Mouse (Mus musculus) intestine, embryonic 15.5 days (tissue): ENCODE results near the gene Eef1akmt4. TPM values are rescaled to one million over a fixed set of nuclear protein-coding genes. Genes with fewer than 3 reads are reported as not detected.
A peak's percentile ranks its signal among the peaks of the same experiment; 100 is the strongest.
"Not testable (repeated sequence)": the region's sequence is repeated elsewhere in the genome, so short reads cannot be mapped to it uniquely, and the experiment has no call there.

ENCODE experiments used
- ATAC-seq: fragments of 200-750 bp; cut with Nextera tagmentation; 2 replicates; pipeline ENCODE4 v1.8.0; 2017; ENCODE audit warnings: moderate TSS enrichment, moderate library complexity
- H3K27ac ChIP-seq: fragments of 300-500 bp; sonication (generic); 2 replicates; pipeline ENCODE4 v1.5.1; 2015; ENCODE audit warnings: mild to moderate bottlenecking, inconsistent platforms
- H3K27me3 ChIP-seq: fragments of 300-500 bp; sonication (generic); replicated peaks from 2 replicates; pipeline ENCODE4 v1.6.1; 2015; ENCODE audit warnings: inconsistent platforms
- H3K36me3 ChIP-seq: fragments of 300-500 bp; sonication (generic); 2 replicates; pipeline ENCODE4 v1.6.1; 2015; ENCODE audit warnings: inconsistent platforms
- H3K4me1 ChIP-seq: fragments of 300-500 bp; sonication (generic); replicated peaks from 2 replicates; pipeline ENCODE4 v1.6.1; 2015; ENCODE audit warnings: inconsistent platforms
- H3K4me2 ChIP-seq: fragments of 300-500 bp; sonication (generic); replicated peaks from 2 replicates; pipeline ENCODE4 v1.6.1; 2015; ENCODE audit warnings: mild to moderate bottlenecking, inconsistent platforms
- H3K4me3 ChIP-seq: fragments of 300-500 bp; sonication (generic); replicated peaks from 2 replicates; pipeline ENCODE4 v1.5.1; 2015; ENCODE audit warnings: inconsistent platforms
- H3K9ac ChIP-seq: fragments of 300-500 bp; sonication (generic); 2 replicates; pipeline ENCODE4 v1.6.1; 2015; ENCODE audit warnings: inconsistent platforms
- H3K9me3 ChIP-seq: fragments of 300-500 bp; sonication (generic); 2 replicates; pipeline ENCODE4 v1.6.1; 2016; ENCODE audit warnings: inconsistent platforms
- WGBS: fragments of 180-500 bp; shearing (Covaris S2); methylation state at CpG from one replicate; pipeline ENCODE4 v1.1.7; 2015; 5-methylcytosine and 5-hydroxymethylcytosine counted together
- microRNA counts: library from miRNA; unstranded; fragments of <30 nt; microRNA quantifications from one replicate; lab custom pipeline; 2016
- polyA plus RNA-seq: library from polyadenylated mRNA; unstranded; fragments of >200 nt; fragmentation: Nextera tagmentation; extraction: Ambion mirVana; gene quantifications from 2 replicates; pipeline ENCODE4 v1.2.1, GENCODE M21; 2015

Gene Eef1akmt4
- polyA plus RNA-seq, 1 experiment from 2014 or later = 32.0 TPM

GRCm38 (mm10) chr16:20637410-20637809, 26.0 kb downstream of the Eef1akmt4 start:
- H3K27me3 ChIP-seq = no peaks in the 10 kb centered on the region
- no peak overlapping the region for H3K4me2 ChIP-seq
- H3K4me1 ChIP-seq = no peaks in the 10 kb centered on the region
- no peak overlapping the region for H3K9ac ChIP-seq
- no peak overlapping the region for H3K4me3 ChIP-seq
- H3K9me3 ChIP-seq = no peaks in the 10 kb centered on the region
- no peak for ATAC-seq
- H3K27ac ChIP-seq = no peak overlapping the region
- WGBS = 71% methylated on average over 8 of the region's 8 CpGs
- no peaks in the 10 kb centered on the region for H3K36me3 ChIP-seq

- no peak overlapping the region for H3K4me3 ChIP-seq
- 80% methylated on average over 8 of the region's 8 CpGs for WGBS
- H3K4me2 ChIP-seq = no peak overlapping the region
- H3K27ac ChIP-seq = no peak overlapping the region
- no peaks in the 10 kb centered on the region for H3K36me3 ChIP-seq
- H3K9me3 ChIP-seq = no peaks in the 10 kb centered on the region
- no peak overlapping the region for H3K9ac ChIP-seq
- ATAC-seq = no peak
- no peaks in the 10 kb centered on the region for H3K4me1 ChIP-seq
- H3K27me3 ChIP-seq = no peaks in the 10 kb centered on the region
These were observed 27.0 kb downstream of the Eef1akmt4 start for GRCm38 (mm10) chr16:20638367-20638766.

DNA sequence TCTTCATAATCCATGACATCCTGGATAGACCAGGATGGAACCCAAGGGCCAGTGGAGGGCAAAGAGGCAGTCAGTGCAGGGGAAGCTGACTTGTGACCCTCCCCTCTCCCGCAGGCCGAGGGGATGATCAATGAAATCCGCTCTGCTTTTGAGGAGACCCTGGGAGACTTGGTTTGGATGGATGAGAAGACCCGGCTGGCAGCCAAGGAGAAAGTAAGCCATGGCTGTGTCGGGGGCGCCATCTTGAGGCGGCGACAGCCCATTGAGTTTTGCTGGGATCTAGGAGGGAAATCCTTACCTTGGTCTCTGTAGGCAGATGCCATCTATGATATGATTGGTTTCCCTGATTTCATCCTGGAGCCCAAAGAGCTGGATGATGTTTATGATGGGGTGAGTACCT, 30.8 kb downstream of the Eef1akmt4 start:
- 0% methylated on average over 8 of the region's 8 CpGs for WGBS

DNA sequence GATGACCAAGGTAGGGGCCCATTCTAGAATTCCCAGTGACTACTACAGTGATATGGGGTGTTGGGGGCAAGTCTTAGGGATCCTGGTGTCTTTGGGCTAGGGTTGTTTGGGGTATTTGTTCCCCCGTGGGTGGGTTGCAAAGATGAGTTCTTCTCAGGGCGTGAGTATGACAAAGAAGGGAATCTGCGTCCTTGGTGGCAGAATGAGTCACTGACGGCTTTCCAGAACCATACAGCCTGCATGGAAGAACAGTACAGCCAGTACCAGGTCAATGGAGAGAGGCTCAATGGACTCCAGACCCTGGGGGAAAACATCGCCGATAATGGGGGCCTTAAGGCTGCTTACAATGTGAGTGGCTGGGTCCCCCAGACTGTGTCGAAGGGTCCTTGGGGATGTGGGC, 32.5 kb downstream of the Eef1akmt4 start:
- 85% methylated on average over 7 of the region's 7 CpGs for WGBS
- Histone ChIP-seq H3K27ac (no peak overlapping the region), H3K36me3 (no peaks in the 10 kb centered on the region), H3K9me3 (no peaks in the 10 kb centered on the region), H3K4me3 (no peak overlapping the region), H3K9ac (no peak overlapping the region), H3K4me1 (no peaks in the 10 kb centered on the region), H3K27me3 (no peaks in the 10 kb centered on the region), H3K4me2 (no peak overlapping the region)
- no peak for ATAC-seq

More for the DNA sequence above, 30.8 kb downstream of the Eef1akmt4 start:
- Histone ChIP-seq H3K27me3 (no peaks in the 10 kb centered on the region), H3K27ac (no peak overlapping the region), H3K4me2 (no peak overlapping the region), H3K9me3 (no peaks in the 10 kb centered on the region), H3K36me3 (no peaks in the 10 kb centered on the region), H3K4me3 (no peak overlapping the region), H3K9ac (no peak overlapping the region), H3K4me1 (no peaks in the 10 kb centered on the region)
- ATAC-seq = peak; percentile 63

DNA sequence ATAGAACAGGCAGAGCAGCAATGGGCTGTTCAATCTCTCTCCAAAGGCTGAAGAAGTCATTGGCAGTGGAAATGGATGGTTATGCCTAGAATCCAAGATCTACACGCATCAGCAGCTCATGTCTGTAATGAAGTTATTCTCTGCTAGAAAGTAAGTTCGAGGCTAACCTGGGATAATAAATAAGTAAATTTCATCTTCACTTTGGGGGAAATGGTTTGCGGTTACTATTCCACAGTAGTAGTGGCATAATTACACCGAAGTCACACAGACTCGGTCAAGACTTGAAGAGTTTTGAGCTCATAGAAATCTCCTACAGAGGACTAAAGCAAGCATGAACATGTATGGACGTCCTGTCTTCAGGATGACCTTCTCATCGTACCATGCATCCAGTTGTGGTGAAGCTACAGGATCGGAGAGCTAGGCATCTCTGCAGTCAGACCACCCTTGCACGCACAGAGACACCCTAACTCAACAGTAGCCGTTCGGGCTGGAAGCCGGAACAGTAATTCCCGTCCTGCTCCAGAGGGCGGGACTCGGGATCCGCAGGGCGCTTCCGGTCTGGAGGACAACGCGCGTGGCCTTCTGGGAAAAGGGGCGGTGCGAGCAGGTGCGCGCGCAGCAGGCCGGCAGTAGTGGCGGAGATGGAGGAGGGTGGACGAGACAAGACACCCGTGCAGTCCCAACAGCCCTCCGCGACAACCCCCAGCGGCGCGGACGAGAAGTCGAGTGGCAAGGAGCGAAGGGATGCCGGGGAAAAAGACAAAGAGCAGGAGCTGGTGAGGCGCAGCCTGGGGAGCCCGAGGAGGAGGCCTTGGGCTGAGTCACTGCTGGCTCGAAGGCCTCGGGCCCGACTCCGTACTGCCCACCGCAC, 39.9 kb downstream of the Eef1akmt4 start, which contains the start of gene Psmd2:
Gene Psmd2 (plus strand): TSS at position 577 of the 871 bp plus-strand sequence.
- peak within 1 kb of the TSS; percentile 87 for H3K9ac ChIP-seq
- peak; percentile 98 for ATAC-seq
- no peaks in the 10 kb centered on the region for H3K9me3 ChIP-seq

DNA sequence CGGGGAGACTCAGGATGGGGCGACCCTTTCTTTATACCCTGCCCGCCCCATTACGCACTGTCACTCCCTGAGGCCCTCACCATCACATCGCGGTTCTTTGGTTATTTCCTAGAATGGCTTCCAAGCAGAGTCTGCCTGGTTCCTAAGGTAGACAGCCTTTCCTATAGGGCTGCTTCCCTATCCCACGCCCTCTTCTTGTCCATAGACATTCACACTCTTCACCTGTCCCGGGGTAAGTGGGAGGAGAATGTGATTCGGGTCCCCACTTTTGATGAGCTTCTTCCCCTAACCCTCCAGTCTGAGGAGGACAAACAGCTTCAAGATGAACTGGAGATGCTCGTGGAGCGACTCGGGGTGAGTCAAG, 40.5 kb downstream of the Eef1akmt4 start:
- H3K4me1 ChIP-seq = peaks cover 6% of the 10 kb centered on the region; the same call in 1 of the 2 replicates
- H3K9ac ChIP-seq = peak overlapping the region; percentile 87
- peak overlapping the region; percentile 78 for H3K4me2 ChIP-seq
- no peaks in the 10 kb centered on the region for H3K27me3 ChIP-seq
- ATAC-seq = 0 out of 2 replicates have a peak, but pooled peaks have one; percentile 1
- H3K4me3 ChIP-seq = peak overlapping the region; percentile 70
- H3K27ac ChIP-seq = no peak overlapping the region
- H3K36me3 ChIP-seq = peaks cover 21% of the 10 kb centered on the region
- no peaks in the 10 kb centered on the region for H3K9me3 ChIP-seq
- 8% methylated on average over 12 of the region's 12 CpGs for WGBS

More for the DNA sequence above, 39.9 kb downstream of the Eef1akmt4 start, which contains the start of gene Psmd2:
- Histone ChIP-seq H3K27ac (peak within 1 kb of the TSS; percentile 72), H3K4me3 (peak within 1 kb of the TSS; percentile 70), H3K36me3 (peaks cover 15% of the 10 kb centered on the region), H3K27me3 (no peaks in the 10 kb centered on the region), H3K4me2 (peak within 1 kb of the TSS; percentile 78), H3K4me1 (peaks cover 6% of the 10 kb centered on the region; the same call in 1 of the 2 replicates)
- WGBS = 2% methylated on average over 46 of the region's 46 CpGs

GRCm38 (mm10) chr16:20653315-20653714, 41.9 kb downstream of the Eef1akmt4 start:
- Histone ChIP-seq H3K4me2 (no peak overlapping the region), H3K4me3 (no peak overlapping the region), H3K9me3 (no peaks in the 10 kb centered on the region), H3K27me3 (no peaks in the 10 kb centered on the region), H3K4me1 (peaks cover 6% of the 10 kb centered on the region; the same call in 1 of the 2 replicates), H3K36me3 (peaks cover 34% of the 10 kb centered on the region), H3K9ac (no peak overlapping the region), H3K27ac (no peak overlapping the region)
- ATAC-seq = no peak
- WGBS = 65% methylated on average over 2 of the region's 2 CpGs

DNA sequence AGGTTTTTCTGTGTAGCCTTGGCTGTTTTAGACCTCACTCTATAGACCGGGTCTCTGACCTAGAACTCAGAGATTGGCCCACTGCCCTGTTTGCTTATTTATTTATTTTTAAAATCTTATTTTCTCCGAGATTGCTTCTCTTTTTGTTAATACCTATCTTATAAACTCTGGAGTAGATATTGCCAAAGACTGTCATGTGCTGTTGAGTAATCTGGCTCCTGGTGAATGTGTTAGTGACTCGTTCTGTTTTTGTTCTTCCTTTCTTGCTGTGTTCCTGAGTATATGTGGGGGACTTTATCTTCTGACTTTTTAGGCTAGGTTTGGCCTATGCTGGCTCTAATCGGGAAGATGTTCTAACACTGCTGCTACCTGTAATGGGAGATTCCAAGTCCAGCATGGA, 46.3 kb downstream of the Eef1akmt4 start:
- peaks cover 71% of the 10 kb centered on the region for H3K36me3 ChIP-seq
- H3K27ac ChIP-seq = no peak overlapping the region
- no peaks in the 10 kb centered on the region for H3K9me3 ChIP-seq
- no peak overlapping the region for H3K4me3 ChIP-seq
- no peaks in the 10 kb centered on the region for H3K27me3 ChIP-seq
- H3K4me2 ChIP-seq = no peak overlapping the region
- peaks cover 2% of the 10 kb centered on the region; the same call in 1 of the 2 replicates for H3K4me1 ChIP-seq
- no peak for ATAC-seq
- H3K9ac ChIP-seq = no peak overlapping the region
- WGBS = 89% methylated on average over 4 of the region's 4 CpGs

- not testable (repeated sequence) for H3K4me2 ChIP-seq, H3K9ac ChIP-seq, H3K9me3 ChIP-seq, H3K4me3 ChIP-seq, H3K27ac ChIP-seq, H3K36me3 ChIP-seq, H3K27me3 ChIP-seq, ATAC-seq, H3K4me1 ChIP-seq
- 97% methylated on average over 5 of the region's 6 CpGs for WGBS
These were observed 56.6 kb downstream of the Eef1akmt4 start, which contains the start of gene Eif4g1 for GRCm38 (mm10) chr16:20668013-20668412. TSS of gene Eif4g1 (plus strand) at chr16:20668313.

MicroRNAs within 50 kb of the gene (microRNA counts, 519-probe panel; counts per million panel counts)
- 2,616 counts per million, percentile 68 among the panel's probes with 10 or more counts for microRNA mmu-miR-1224 (lab: Ali Mortazavi, UCI)

Other genes starting within 250 kb of the Eef1akmt4 start
- gene Abcc5, start 185.2 kb upstream of the Eef1akmt4 start, polyA plus RNA-seq = 39.4 and 40.0 TPM in 2 replicates
- 99.4 and 102 TPM in 2 replicates for gene Eif2b5, start 112.8 kb upstream of the Eef1akmt4 start, polyA plus RNA-seq
- 18.1 and 19.5 TPM in 2 replicates for gene Dvl3, start 94.6 kb upstream of the Eef1akmt4 start, polyA plus RNA-seq
- 614 and 624 TPM in 2 replicates for gene Ap2m1, start 76.1 kb upstream of the Eef1akmt4 start, polyA plus RNA-seq
- 58.6 and 59.0 TPM in 2 replicates for gene Abcf3, start 63.0 kb upstream of the Eef1akmt4 start, polyA plus RNA-seq
- gene Vwa5b2, start 22.1 kb upstream of the Eef1akmt4 start, polyA plus RNA-seq = 5.5 and 7.0 TPM in 2 replicates
- gene Gm49333, start within 50 bp of the Eef1akmt4 start, polyA plus RNA-seq = 0.19 TPM in 1 of 2 replicates, not detected in the other
- 40.1 and 46.0 TPM in 2 replicates for gene Alg3, start 142 bp downstream of the Eef1akmt4 start, polyA plus RNA-seq
- 0.83 and 0.97 TPM in 2 replicates for gene Camk2n2, start 9.7 kb downstream of the Eef1akmt4 start, polyA plus RNA-seq
- gene Ece2, start 18.2 kb downstream of the Eef1akmt4 start, polyA plus RNA-seq = 1.3 and 1.6 TPM in 2 replicates
- 283 and 284 TPM in 2 replicates for gene Psmd2, start 40.1 kb downstream of the Eef1akmt4 start, polyA plus RNA-seq
- 183 and 196 TPM in 2 replicates for gene Eif4g1, start 56.7 kb downstream of the Eef1akmt4 start, polyA plus RNA-seq
- 6.3 and 6.7 TPM in 2 replicates for gene Fam131a, start 81.6 kb downstream of the Eef1akmt4 start, polyA plus RNA-seq
- gene Polr2h, start 106.1 kb downstream of the Eef1akmt4 start, polyA plus RNA-seq = 104 and 112 TPM in 2 replicates
- 14.3 and 15.7 TPM in 2 replicates for gene Clcn2, start 106.2 kb downstream of the Eef1akmt4 start, polyA plus RNA-seq
- 3.3 and 3.6 TPM in 2 replicates for gene Chrd, start 121.5 kb downstream of the Eef1akmt4 start, polyA plus RNA-seq
- gene Thpo, start 122.9 kb downstream of the Eef1akmt4 start, polyA plus RNA-seq = 1.8 and 2.4 TPM in 2 replicates